Mouse (Mus musculus) CH12.LX (cell line): ENCODE data around the gene Tcirg1. TPM values are rescaled to one million over a fixed set of nuclear protein-coding genes. Genes with fewer than 3 reads are reported as not detected.

Experiments used
- DNase-seq: peaks from one replicate; pipeline ENCODE4 v3.0.0-alpha.2; 2013; ENCODE audit errors: extremely low read depth
- H3K27ac ChIP-seq: 2 replicates; pipeline ENCODE4 v1.5.1; 2012; ENCODE audit warnings: low read depth, mild to moderate bottlenecking, control low read depth, moderate library complexity; ENCODE audit not compliant: insufficient read depth
- H3K27me3 ChIP-seq: replicated peaks from 2 replicates; pipeline ENCODE3; 2012; ENCODE audit warnings: inconsistent platforms
- H3K36me3 ChIP-seq, 2 experiments: replicated peaks in 1 of 2; 2 replicates each; pipeline versions ENCODE3 to v1.6.1; 2012; ENCODE audit warnings: inconsistent platforms in 1 of 2, low read length in 1 of 2, mild to moderate bottlenecking in 1 of 2, mixed read lengths in 1 of 2, moderate library complexity in 1 of 2; ENCODE audit not compliant: control insufficient read depth in 1 of 2, insufficient read depth in 1 of 2
- H3K4me1 ChIP-seq, 2 experiments: 2 replicates each; pipeline ENCODE4 v1.6.1; 2012; ENCODE audit warnings: inconsistent platforms in 1 of 2, moderate library complexity in 1 of 2; ENCODE audit not compliant: insufficient read depth in 2 of 2, control insufficient read depth in 1 of 2
- H3K4me2 ChIP-seq: 2 replicates; pipeline ENCODE4 v1.6.1; 2012; ENCODE audit warnings: low read depth, mild to moderate bottlenecking, control low read depth; ENCODE audit not compliant: poor library complexity, insufficient read depth, severe bottlenecking
- H3K4me3 ChIP-seq, 3 experiments: fragments of 150-350 bp in 1 of 3; sonication (generic) in 1 of 3; replicated peaks in 1 of 3; 2 replicates each; pipeline versions ENCODE3 to v1.5.1; 2011 to 2012; ENCODE audit warnings: low read depth in 2 of 3, low read length in 2 of 3, mild to moderate bottlenecking in 2 of 3, moderate library complexity in 2 of 3, control low read depth in 1 of 3, improper control_type of control experiment in 1 of 3, inconsistent platforms in 1 of 3, mixed read lengths in 1 of 3; ENCODE audit not compliant: poor library complexity in 1 of 3
- H3K79me2 ChIP-seq: replicated peaks from 2 replicates; pipeline ENCODE4 v1.6.1; 2012; ENCODE audit warnings: mild to moderate bottlenecking, moderate library complexity; ENCODE audit not compliant: control insufficient read depth, poor library complexity, insufficient read depth, severe bottlenecking; ENCODE audit errors: extremely low read depth
- H3K9ac ChIP-seq: 2 replicates; pipeline ENCODE4 v1.6.1; 2012; ENCODE audit warnings: low read depth, mild to moderate bottlenecking, control low read depth, moderate library complexity; ENCODE audit not compliant: insufficient read depth
- H3K9me3 ChIP-seq: replicated peaks from 2 replicates; pipeline ENCODE3; 2012; ENCODE audit warnings: low read length, inconsistent platforms, mixed read lengths
- CHD2 ChIP-seq: IDR thresholded peaks from 2 replicates; pipeline ENCODE4 v1.6.1; 2011; ENCODE audit warnings: low read length, improper control_type of control experiment
- CTCF ChIP-seq, 2 experiments: IDR thresholded peaks in 1 of 2; conservative IDR thresholded peaks in 1 of 2; 2 replicates each; pipeline ENCODE4 v1.5.1; 2011 to 2012; ENCODE audit warnings: low read depth in 2 of 2, low read length in 2 of 2, improper control_type of control experiment in 1 of 2, inconsistent platforms in 1 of 2, mild to moderate bottlenecking in 1 of 2, moderate library complexity in 1 of 2
- ELF1 ChIP-seq: IDR thresholded peaks from 2 replicates; pipeline ENCODE4 v1.6.1; 2014; ENCODE audit warnings: low read depth, mild to moderate bottlenecking, inconsistent platforms, low read length, improper control_type of control experiment
- EP300 ChIP-seq: IDR thresholded peaks from 2 replicates; pipeline ENCODE4 v1.6.1; 2011; ENCODE audit warnings: low read length, improper control_type of control experiment
- JUND ChIP-seq: conservative IDR thresholded peaks from 2 replicates; pipeline ENCODE4 v1.6.1; 2011; ENCODE audit warnings: low read depth, low read length, improper control_type of control experiment
- KAT2A ChIP-seq: IDR thresholded peaks from 2 replicates; pipeline ENCODE4 v1.6.1; 2012; ENCODE audit warnings: low read length, improper control_type of control experiment, inconsistent platforms; ENCODE audit not compliant: insufficient replicate concordance
- MAFK ChIP-seq: IDR thresholded peaks from 2 replicates; pipeline ENCODE4 v1.6.1; 2011; ENCODE audit warnings: low read length, improper control_type of control experiment; ENCODE audit not compliant: insufficient replicate concordance
- MAX ChIP-seq: IDR thresholded peaks from 2 replicates; pipeline ENCODE4 v1.6.1; 2011; ENCODE audit warnings: low read length, improper control_type of control experiment
- MAZ ChIP-seq: IDR thresholded peaks from 2 replicates; pipeline ENCODE4 v1.6.1; 2012; ENCODE audit warnings: low read depth, mild to moderate bottlenecking, inconsistent platforms, low read length, improper control_type of control experiment, moderate library complexity
- MYC ChIP-seq: IDR thresholded peaks from 2 replicates; pipeline ENCODE4 v1.6.1; 2011; ENCODE audit warnings: low read depth, mild to moderate bottlenecking, improper control_type of control experiment, low read length
- NELFE ChIP-seq: IDR thresholded peaks from 2 replicates; pipeline ENCODE4 v1.6.1; 2011; ENCODE audit warnings: low read depth, low read length, improper control_type of control experiment
- NRF1 ChIP-seq: IDR thresholded peaks from 2 replicates; pipeline ENCODE4 v1.6.1; 2014; ENCODE audit warnings: low read depth, mild to moderate bottlenecking, inconsistent platforms, low read length, improper control_type of control experiment, moderate library complexity
- PAX5 ChIP-seq: IDR thresholded peaks from 2 replicates; pipeline ENCODE4 v1.6.1; 2012; ENCODE audit warnings: low read length, inconsistent platforms, mixed read lengths
- POLR2A ChIP-seq: IDR thresholded peaks from 2 replicates; pipeline ENCODE4 v1.6.1; 2011; ENCODE audit warnings: low read depth, mild to moderate bottlenecking, improper control_type of control experiment, low read length
- RCOR1 ChIP-seq: conservative IDR thresholded peaks from 2 replicates; pipeline ENCODE4 v1.6.1; 2012; ENCODE audit warnings: low read depth, mild to moderate bottlenecking, inconsistent platforms, low read length, improper control_type of control experiment
- SIN3A ChIP-seq: IDR thresholded peaks from 2 replicates; pipeline ENCODE4 v1.6.1; 2012; ENCODE audit warnings: low read length, improper control_type of control experiment, inconsistent platforms
- SMC3 ChIP-seq: IDR thresholded peaks from 2 replicates; pipeline ENCODE4 v1.6.1; 2011; ENCODE audit warnings: low read depth, low read length, improper control_type of control experiment
- TBP ChIP-seq: conservative IDR thresholded peaks from 2 replicates; pipeline ENCODE4 v1.6.1; 2011; ENCODE audit warnings: low read depth, low read length, improper control_type of control experiment
- TCF12 ChIP-seq: IDR thresholded peaks from 2 replicates; pipeline ENCODE4 v1.6.1; 2014; ENCODE audit warnings: low read depth, mild to moderate bottlenecking, inconsistent platforms, low read length, improper control_type of control experiment
- USF1 ChIP-seq: IDR thresholded peaks from 2 replicates; pipeline ENCODE4 v1.6.1; 2014; ENCODE audit warnings: low read depth, mild to moderate bottlenecking, inconsistent platforms, low read length, improper control_type of control experiment
- ZKSCAN1 ChIP-seq: IDR thresholded peaks from 2 replicates; pipeline ENCODE4 v1.6.1; 2012; ENCODE audit warnings: low read depth, inconsistent platforms, low read length, improper control_type of control experiment, borderline replicate concordance
- ZNF384 ChIP-seq: IDR thresholded peaks from 2 replicates; pipeline ENCODE4 v1.6.1; 2012; ENCODE audit warnings: low read depth, low read length, improper control_type of control experiment, inconsistent platforms
- dilution Hi-C: fragments of 300-500 bp; cut with MboI; formaldehyde crosslinking; loops from 2 replicates; pipeline ENCODE4 v1.14.3; 2020; ENCODE audit warnings: low sequenced_read_pairs; ENCODE audit not compliant: extremely low pct_unique_long_range_greater_than_20kb, extremely low pct_ligation_motif_present
- in situ Hi-C: fragments of 300-500 bp; cut with MboI; formaldehyde crosslinking; loops from 3 replicates; pipeline ENCODE4 v1.14.3; 2019; ENCODE audit warnings: low sequenced_read_pairs, low pct_ligation_motif_present, low pct_unique_long_range_greater_than_20kb, mixed read lengths
- polyA plus RNA-seq: library from polyadenylated mRNA; unstranded; fragments of >175 nt; gene quantifications from 2 replicates; pipeline ENCODE4 v1.2.1, GENCODE M21; 2012; ENCODE audit warnings: low read depth; ENCODE audit not compliant: insufficient read length
- total RNA-seq, 2 experiments: library from RNA; depleted of rRNA; stranded (reverse); fragments of 300-350 nt in 1 of 2; fragments of >200 nt in 1 of 2; gene quantifications; 2 replicates each; pipeline ENCODE4 v1.2.3; 2012 to 2014

Gene Tcirg1
- total and polyA plus RNA-seq, 3 experiments, result 46.6 to 62.8 (median 48.5) TPM

DNA sequence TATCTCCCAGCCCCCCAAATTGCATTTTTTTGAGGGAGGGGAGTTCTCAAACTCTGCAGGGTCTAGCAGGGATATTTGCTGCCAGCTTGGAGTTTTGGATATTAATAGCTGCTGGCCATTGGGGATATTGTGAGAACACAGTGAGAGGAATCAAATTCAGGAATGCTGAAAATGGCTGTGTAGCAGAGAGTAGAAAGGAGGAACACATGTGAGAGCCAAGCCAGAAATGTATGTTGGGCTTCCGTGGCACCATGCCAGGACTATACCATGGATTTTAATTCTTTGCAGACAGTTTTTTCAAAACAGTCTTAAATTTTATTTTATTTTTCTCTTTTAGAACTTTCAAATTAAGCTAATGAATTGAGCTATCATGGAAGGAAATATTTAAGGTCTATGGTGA, 38.6 kb downstream of the Tcirg1 start:
- in situ Hi-C loops (no loop called here), dilution Hi-C loops (no loop called here)
- DNase-seq, result no peak
- H3K79me2 ChIP-seq, result no peaks in the 10 kb centered on the region
- no peaks in the 10 kb centered on the region for H3K27me3 ChIP-seq
- peaks cover 5% of the 10 kb centered on the region for H3K9me3 ChIP-seq
- no peak overlapping the region for H3K4me2 ChIP-seq
- TF ChIP-seq ELF1 (no peak), SIN3A (no peak), NELFE (no peak), POLR2A (no peak), PAX5 (no peak), SMC3 (no peak), MAFK (no peak), ZKSCAN1 (no peak), TCF12 (no peak)
- peaks cover 4 to 19% of the 10 kb centered on the region in 2 experiments for H3K36me3 ChIP-seq
- no peak overlapping the region for H3K9ac ChIP-seq
- no peak overlapping the region for H3K4me3 ChIP-seq
- H3K4me1 ChIP-seq, result no peaks in the 10 kb centered on the region
- H3K27ac ChIP-seq, result no peak overlapping the region

DNA sequence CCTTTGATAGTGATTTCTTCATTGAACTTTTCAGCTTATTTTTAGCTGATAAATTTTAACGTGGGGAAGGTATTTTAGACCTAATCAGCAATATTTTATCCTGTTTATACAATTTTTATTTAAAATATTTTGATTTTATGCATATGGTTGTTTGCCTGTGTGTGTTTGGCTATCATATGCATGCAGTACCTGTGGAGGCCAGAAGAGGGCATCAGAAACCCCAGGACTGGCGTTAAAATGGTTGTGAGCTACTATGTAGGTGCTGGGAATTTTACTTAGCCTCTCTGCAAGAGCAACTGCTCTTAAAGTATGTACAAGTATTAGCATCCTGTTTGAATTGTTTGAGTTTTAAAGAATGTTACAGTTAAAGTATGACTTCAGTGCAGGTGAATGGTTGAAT, 42.0 kb downstream of the Tcirg1 start:
- H3K27me3 ChIP-seq, result no peaks in the 10 kb centered on the region
- TF ChIP-seq MYC (no peak), USF1 (no peak), ELF1 (no peak), SMC3 (peak; percentile 26; the same call in 1 of the 2 replicates), JUND (no peak), CTCF (conservative IDR thresholded peaks at IDR 0.05 in 1 of 2, IDR thresholded peaks at IDR 0.05 in 1 of 2; ENCODE audit: low read depth in 2 of 2, low read length in 2 of 2) (peak in 1 of 2 experiments; percentile 44; a peak in 2 of 4 replicates), MAZ (no peak), TBP (no peak), CHD2 (no peak), RCOR1 (no peak), TCF12 (no peak), EP300 (no peak), NRF1 (no peak), KAT2A (no peak), MAX (no peak), ZNF384 (no peak)
- no peak overlapping the region for H3K27ac ChIP-seq
- no peak for DNase-seq
- H3K9me3 ChIP-seq, result peaks cover 5% of the 10 kb centered on the region
- peaks cover 4 to 18% of the 10 kb centered on the region in 2 experiments for H3K36me3 ChIP-seq
- no peaks in the 10 kb centered on the region; the same call in 1 of the 2 replicates for H3K79me2 ChIP-seq
- H3K4me2 ChIP-seq, result no peak overlapping the region
- in situ Hi-C loops (no loop called here), dilution Hi-C loops (no loop called here)
- H3K9ac ChIP-seq, result no peak overlapping the region
- H3K4me1 ChIP-seq, result no peaks in the 10 kb centered on the region
- no peak overlapping the region for H3K4me3 ChIP-seq
